Mouse (Mus musculus): ENCODE results near the gene Nrxn3.

- TF ChIP-seq POLR2A (IDR thresholded peaks at IDR 0.05; ENCODE audit: borderline replicate concordance, low read depth, low read length) (no peak), CTCF (IDR thresholded peaks at IDR 0.05; ENCODE audit: low read depth, low read length) (no peak)
These were observed 836.2 kb downstream of the Nrxn3 start for GRCm38 (mm10) chr12:89558921-89559320.
